Mouse (Mus musculus): ENCODE data around the gene Tle3. TPM values are rescaled to one million over a fixed set of nuclear protein-coding genes. Genes with fewer than 3 reads are reported as not detected.

Tle3 gene
- 81.4 TPM for polyA plus RNA-seq (2017; shearing (Covaris generic))

DNA sequence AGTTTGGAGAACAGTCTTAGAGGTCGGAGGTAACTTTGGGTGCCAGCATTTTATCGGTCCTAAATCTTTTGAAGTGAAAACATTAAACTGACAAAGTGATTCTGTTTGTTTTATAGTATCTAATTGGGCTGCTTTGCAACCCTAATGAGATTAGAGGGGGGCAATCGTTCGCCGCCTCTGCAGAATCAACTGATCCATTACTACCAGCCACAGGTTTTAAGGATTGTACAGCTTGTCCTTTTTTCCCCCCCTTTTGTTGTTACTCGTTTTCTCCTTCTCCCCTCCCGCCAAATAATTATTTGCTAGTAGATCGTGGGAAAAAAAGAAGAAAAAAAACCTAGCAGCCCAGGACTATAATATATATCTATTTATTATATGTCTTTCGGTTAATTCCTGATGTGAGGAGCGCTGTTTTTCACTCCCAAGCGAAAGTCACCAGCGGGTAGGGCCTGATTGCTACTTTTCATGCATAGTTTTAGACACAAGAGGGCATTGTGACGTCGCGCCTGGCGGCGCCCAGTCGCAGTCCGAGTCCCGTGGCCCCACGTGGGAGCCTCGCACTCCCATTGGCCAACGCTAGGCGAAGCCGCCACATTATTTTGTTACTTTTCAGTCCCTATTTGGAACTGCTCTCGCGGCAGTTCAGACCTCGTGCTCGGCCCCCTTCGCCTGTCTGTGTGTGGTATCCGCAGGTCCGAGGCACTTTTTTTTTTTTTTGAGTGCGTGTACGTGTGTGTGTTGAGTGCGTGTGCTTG, at the start of gene Tle3:
Tle3 (plus strand) TSS at position 612 of the 755 bp plus-strand sequence.

